Mouse (Mus musculus) frontal cortex, adult (tissue): ENCODE measurements around the gene Itih1.
A peak's percentile ranks its signal among the peaks of the same experiment; 100 is the strongest.

Experiments used
- ATAC-seq: cut with Nextera tagmentation; 2 replicates; pipeline ENCODE4 v1.9.2; 2017; ENCODE audit warnings: mild to moderate bottlenecking, moderate library complexity, mixed read lengths; ENCODE audit not compliant: low TSS enrichment

The Itih1 gene

DNA sequence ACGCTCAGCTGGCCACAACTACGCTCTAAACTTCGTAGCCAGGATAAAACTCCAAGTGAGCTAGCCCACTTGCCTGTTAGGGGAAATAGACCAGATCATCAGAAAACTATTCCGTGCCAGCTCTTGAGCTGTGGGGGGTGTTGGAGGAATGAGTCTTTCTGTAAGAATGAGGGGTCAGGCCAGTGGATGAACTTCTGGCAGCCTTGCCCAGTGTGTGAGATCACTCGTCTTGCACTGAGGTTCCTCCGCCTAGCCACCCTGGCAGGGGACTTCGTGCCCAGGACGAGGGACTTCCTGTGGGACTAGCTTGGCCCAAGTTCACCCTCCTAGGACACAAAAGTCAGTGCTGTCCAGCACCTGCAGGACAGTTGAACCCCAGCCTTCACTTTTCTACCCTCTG, 38.8 kb downstream of the Itih1 start:
- no peak for ATAC-seq

- no peak for ATAC-seq
Measured at GRCm38 (mm10) chr14:30903036-30903435, 40.1 kb downstream of the Itih1 start.

- no peak for ATAC-seq
Measured at GRCm38 (mm10) chr14:30902628-30903027, 40.5 kb downstream of the Itih1 start.

DNA sequence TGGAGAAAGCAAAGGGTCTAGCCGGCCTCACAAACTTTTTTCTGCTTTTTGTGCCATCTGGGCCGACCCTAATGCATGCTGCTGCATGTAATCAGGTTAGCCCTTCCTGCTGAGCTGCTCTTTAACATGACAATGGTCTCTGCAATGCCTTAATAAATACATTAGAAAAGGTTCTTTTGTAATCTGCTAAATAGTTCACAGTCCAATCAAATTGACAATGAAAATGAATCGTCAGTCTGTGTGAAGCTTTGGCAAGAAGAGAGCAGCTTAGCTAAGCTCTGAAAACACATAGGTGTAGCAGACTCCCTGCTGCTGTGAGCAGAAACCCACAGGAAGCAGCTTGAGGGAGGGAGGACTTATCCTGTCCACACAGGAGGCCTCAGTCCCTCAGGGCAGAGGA, 43.1 kb downstream of the Itih1 start:
- ATAC-seq, result no peak

GRCm38 (mm10) chr14:30888271-30888732, 54.8 kb downstream of the Itih1 start:
- ATAC-seq, result no peak

DNA sequence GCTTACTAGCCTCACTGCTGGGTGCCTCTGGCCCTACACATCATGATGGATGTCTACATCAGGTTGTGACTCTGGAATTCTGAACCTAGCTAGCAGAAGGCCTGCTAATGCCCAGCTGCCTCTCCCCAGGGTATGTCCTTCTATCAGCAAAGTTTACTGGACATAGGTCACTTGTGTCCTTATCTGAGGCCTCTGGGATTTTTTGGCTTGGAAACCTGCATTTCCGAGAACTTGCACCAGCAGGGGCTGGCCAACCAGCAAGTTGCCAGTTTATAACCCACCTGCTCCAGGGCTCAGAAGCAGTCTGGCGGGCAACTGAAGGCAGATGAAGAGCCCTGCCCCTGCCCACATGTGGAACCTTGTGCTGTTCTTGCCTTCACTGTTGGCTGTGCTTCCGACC, 56.9 kb downstream of the Itih1 start, which contains the start of gene Itih4:
TSS of gene Itih4 (plus strand) at position 273 of the 400 bp plus-strand sequence.
- ATAC-seq, result no peak

GRCm38 (mm10) chr14:30885298-30885697, 57.8 kb downstream of the Itih1 start:
- ATAC-seq, result no peak

DNA sequence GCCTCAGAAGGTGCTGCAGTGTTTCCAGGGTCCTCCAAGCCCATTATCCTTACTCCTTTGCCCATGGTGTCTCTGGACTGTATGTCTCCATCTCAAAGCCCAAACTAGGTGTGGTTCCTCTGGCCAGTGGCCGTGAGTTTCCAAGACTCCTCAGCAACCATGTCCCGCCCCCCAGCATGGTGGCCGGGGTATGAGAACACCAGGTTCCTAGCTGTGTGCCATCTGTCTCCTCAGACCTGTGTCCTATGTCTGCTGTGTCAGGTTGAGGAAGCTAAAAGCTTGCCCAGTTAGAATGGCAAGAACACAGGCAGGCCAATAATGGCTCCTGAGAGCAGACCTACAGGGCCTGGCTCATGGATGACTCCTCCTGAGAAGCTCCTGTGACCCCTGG, 61.4 kb downstream of the Itih1 start:
- no peak for ATAC-seq

DNA sequence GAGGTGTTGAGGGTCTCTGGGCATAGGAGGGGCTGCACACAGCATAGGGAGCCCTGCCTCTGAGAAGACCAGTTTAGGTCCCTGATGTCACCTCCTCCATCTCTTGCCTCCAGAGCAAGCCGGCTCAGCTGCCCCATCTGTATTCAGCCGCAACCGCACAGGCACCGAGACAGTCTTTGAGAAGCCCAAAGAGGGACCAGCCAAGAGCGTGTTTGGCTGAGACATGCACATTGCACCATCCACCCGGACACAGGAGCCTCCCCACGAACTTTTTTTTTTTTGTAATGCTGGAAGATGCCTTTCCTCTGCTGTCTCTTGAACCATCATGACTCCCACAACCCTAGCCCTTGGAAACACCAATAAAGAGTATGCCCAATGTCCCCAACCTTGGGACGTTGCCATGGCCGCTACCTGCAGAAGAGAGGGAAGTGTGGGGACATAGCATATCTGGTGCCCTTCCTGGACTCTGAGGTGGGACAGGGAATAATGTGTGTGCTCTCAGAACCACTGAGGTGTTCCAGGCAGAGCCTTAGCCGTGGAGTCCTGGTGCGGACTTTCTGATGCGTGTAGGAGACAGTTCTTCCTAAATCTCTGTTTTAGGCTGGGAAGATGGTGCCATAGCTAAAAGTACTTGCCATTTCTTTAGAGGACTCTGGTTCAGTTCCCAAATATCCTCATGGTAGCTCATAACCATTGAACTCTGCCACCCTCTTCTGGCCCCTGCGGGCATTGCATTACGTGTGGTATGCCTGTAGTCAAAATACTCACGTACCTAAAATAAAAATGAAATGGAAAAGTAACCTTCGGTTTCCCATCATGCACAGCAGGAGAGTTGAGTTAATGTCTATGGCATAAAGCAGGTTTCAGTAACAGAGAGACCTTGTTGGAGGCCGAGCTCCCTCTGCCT, 62.0 kb downstream of the Itih1 start:
- peak; percentile 25; the same call in 1 of the 2 replicates for ATAC-seq

GRCm38 (mm10) chr14:30880251-30880650, 62.8 kb downstream of the Itih1 start:
- ATAC-seq, result no peak

- peak; percentile 35 for ATAC-seq
Measured at GRCm38 (mm10) chr14:30879794-30880193, 63.3 kb downstream of the Itih1 start.
